Mouse (Mus musculus) retina, adult 2 months (tissue): Measurements from ENCODE around the gene Tmem214.
A peak's percentile ranks its signal among the peaks of the same experiment; 100 is the strongest.

ENCODE experiments used
- DNase-seq: peaks from one replicate; pipeline ENCODE4 v3.0.0-alpha.2; 2012; ENCODE audit warnings: low read depth, low spot score

Gene Tmem214

DNA sequence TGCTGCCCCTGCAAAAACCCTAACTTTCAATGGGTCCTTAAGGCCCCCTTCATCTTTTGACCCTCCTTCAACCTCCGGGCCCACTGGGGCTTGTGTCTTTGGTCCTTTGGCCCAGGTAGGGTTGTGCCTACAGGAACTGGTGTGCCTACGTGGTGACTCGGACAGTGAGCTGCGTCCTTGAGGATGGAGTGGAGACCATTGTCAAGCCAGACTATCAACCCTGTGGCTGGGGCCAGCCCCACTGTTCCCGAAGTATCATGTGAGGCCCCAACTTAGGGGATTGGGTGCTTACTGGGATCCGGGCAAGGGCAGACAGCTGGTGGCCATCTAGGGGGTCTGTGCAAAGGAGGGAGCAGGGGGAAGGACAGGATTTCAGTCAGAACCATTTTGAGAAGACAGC, 47.0 kb downstream of the Tmem214 start:
- DNase-seq = no peak

GRCm38 (mm10) chr5:30915456-30915855, 47.6 kb downstream of the Tmem214 start:
- no peak for DNase-seq

GRCm38 (mm10) chr5:30915974-30916433, 48.2 kb downstream of the Tmem214 start:
- peak; percentile 80 for DNase-seq

DNA sequence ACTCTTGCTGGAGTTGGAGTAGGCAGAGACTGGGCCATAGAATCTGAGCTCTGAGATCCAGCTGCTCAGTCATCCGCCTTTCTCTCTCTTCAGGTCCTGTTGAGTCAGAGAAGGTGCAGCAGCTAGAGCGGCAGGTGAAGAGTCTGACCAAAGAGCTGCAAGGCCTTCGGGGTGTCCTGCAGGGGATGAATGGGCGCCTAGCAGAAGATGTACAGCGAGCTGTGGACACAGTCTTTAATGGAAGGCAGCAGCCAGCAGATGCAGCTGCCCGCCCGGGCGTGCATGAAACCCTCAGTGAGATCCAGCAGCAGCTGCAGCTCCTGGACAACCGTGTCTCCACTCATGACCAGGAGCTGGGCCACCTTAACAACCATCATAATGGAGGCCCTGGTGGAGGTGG, 49.0 kb downstream of the Tmem214 start:
- DNase-seq = no peak

- DNase-seq = no peak
These were observed 49.5 kb downstream of the Tmem214 start for GRCm38 (mm10) chr5:30917348-30917747.

DNA sequence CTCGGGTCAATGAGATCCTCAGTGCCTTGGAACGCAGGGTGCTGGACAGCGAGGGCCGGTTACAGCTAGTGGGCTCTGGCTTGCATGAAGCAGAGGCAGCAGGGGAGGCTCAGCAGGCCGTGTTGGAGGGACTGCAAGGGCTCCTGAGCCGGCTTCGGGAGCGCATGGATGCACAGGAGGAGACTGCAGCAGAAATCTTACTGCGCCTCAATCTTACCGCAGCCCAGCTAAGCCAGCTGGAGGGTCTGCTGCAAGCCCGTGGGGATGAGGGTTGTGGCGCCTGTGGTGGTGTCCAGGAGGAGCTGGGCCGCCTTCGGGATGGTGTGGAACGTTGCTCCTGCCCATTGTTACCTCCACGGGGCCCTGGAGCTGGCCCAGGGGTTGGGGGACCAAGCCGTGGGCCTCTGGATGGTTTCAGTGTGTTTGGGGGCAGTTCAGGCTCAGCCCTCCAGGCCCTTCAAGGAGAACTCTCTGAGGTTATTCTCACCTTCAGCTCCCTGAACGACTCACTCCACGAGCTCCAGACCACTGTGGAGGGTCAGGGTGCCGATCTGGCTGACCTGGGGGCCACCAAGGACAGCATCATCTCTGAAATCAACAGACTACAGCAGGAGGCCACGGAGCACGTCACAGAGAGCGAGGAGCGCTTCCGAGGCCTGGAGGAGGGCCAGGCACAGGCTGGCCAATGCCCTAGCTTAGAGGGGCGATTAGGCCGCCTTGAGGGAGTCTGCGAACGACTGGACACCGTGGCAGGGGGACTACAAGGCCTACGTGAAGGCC, 50.3 kb downstream of the Tmem214 start:
- DNase-seq = no peak

DNA sequence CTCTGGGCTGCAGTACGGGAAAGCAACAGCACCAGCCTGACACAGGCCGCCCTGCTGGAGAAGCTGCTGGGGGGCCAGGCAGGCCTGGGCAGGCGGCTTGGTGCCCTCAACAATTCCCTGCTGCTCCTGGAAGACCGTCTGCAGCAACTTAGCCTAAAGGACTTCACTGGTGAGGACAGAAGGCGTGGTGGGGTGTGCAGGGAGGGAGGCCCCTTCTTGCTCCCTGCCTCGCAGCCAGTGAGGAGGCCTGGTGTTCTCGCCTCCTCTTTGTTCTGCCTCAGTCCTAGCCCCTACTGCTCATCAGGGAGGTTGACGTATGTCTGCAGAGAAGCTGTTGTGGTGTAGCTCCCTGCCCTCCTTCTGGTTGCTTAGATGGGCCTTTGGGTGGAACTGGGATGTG, 50.9 kb downstream of the Tmem214 start:
- no peak for DNase-seq

DNA sequence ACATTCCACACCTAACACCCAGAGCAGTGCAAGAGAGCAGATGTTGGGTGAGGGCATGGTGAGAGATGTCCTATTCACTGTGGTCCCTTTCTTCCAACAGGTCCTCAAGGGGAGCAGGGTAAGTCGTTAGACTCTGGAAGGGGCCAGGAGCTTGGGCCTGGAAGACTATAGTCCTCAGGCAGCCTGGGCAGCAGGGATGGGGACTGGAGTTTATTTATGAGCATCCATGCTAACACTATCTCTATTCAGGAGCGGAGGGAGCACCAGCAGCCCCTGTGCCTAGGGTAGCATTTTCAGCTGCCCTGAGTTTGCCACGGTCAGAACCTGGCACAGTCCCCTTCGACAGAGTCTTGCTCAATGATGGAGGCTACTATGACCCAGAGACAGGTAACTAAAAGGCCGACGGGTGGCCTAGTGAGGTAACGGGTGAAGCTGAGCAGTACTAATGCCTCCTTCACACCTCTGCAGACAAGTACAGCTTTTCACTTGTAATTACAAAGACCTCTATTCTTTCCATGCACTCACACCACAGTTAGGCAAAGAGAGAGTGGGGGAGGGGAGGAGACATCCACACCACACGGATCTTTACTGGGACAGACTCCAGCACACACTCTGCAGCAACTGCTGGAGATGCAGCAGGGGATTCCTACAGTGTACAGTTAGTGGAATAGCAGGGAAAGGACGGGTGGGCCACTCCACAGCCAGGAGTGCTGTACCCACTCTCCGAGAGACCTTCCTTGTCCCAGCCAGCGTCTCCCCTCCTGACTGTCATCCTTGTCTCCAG, 52.2 kb downstream of the Tmem214 start:
- no peak for DNase-seq

GRCm38 (mm10) chr5:30920621-30921020, 52.8 kb downstream of the Tmem214 start:
- no peak for DNase-seq

DNA sequence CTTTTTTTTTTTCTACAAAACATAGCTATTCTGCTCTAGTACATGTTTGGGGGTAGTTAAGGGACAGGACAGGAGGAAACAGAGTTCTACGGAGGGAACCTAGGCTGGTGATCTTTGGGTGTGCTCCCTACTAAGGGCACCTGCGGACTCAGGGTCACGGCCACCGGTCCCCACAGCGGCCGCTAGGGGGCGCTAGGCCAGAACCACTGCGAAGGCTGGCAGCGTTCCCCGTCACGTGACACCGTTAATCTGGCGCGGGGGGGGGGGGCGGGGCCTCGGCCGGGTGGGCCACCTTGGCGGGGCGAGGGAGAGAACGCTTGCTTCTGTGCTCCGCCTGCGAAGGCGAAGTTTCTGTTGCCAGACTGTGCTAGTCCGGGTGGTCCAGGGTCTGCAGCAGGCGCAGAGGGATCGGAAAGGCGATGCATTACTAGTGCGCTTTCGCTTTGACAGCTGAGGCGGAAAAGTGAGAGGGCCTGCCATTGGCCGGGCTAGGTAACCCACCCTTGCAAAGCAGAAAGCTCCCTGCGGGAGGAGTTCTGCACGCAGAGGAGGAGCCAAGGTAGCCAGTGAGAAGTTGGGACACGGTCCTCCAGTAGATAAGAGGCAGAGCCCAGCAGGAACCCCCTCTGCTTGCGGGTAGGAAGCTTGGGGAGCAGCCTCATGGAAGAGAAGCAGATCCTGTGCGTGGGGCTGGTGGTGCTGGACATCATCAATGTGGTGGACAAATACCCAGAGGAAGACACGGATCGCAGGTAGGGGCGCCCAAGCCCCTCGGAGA, 53.6 kb downstream of the Tmem214 start, which contains the start of gene Khk:
Khk (plus strand) TSS at position 176 of the 778 bp plus-strand sequence.
- peak; percentile 86 for DNase-seq

DNA sequence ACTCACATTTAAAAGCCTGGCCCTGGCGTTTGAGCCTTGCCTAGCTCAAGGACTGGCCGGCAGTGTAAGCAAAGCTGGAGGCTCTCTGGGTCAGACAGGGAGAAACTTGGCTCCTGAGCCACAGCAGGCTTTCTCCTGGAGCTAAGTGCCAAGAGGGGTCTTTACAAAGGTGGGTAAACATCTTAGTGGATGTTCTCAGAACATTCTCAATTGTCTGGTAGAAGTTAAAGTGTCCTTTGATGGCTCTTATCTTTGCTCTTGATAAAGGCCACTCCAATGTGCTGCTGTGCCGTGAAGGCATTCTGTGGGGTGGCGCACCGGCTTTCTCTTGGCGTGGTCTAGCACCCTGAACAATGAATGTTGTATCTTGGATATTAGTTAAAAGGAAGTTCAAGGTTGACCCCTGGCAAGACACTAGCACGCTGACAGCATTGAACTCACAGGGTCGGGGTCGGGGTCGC, 54.8 kb downstream of the Tmem214 start:
- DNase-seq = no peak

- DNase-seq = no peak
These were observed 55.3 kb downstream of the Tmem214 start for GRCm38 (mm10) chr5:30923119-30923518.

- no peak for DNase-seq
These were observed 56.8 kb downstream of the Tmem214 start for GRCm38 (mm10) chr5:30924614-30925013.

GRCm38 (mm10) chr5:30925217-30925616, 57.4 kb downstream of the Tmem214 start:
- DNase-seq = no peak

DNA sequence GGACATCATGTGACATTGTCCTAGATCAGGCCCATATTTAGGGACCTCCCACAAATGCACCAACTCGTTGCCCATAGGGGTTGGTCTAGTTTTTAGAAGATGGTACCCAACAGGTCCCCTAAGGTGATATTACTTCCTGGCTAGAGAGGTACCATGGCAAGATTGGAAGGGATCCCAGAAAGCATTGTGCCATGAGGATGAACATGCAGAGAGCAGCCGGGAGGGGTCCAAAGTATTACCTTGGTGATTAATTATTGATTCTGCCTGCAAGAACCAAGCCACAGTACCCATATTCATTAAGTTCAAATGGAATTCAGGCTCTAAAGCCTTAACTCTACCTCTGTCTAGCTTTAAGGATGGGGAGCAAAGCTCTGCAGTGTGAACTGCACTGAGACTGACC, 58.3 kb downstream of the Tmem214 start:
- no peak for DNase-seq

DNA sequence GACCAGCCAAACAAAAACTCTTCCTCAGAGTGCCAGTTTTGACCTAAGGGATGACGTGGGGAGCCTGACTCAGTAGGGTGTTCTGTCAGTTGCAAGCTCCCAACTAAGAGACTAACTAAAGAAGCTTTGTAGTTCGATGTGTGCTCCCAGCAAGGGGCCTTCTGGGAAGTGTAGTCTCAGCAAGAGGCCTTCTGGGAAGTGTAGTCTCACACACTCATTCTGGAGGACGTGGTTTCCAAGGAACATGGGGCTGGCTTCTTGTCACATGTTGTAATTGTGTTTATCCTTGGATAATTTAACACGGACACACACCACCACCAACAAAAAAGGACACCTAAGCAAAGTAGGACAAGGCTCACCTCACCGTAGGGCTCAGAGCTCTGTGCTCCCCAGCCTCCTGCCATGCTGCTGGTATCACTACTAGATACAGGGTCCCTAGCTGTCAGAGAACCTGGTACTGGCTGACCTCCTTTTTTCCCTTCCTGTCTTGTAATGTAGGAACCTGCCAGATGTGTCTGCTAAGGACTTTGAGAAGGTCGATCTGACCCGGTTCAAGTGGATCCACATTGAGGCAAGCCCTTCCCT, 60.2 kb downstream of the Tmem214 start:
- DNase-seq = no peak
